Mouse (Mus musculus) hindbrain, postnatal 0 days (tissue): ENCODE measurements around the gene Kif18a. TPM values are rescaled to one million over a fixed set of nuclear protein-coding genes. Genes with fewer than 3 reads are reported as not detected.

Experiments
- ATAC-seq: fragments of 200-750 bp; cut with Nextera tagmentation; 2 replicates; pipeline ENCODE4 v1.8.0; 2017; ENCODE audit warnings: mild to moderate bottlenecking, moderate TSS enrichment, moderate library complexity
- DNase-seq: peaks from one replicate; pipeline ENCODE4 v3.0.0-alpha.2; 2015; ENCODE audit warnings: low spot score
- H3K27ac ChIP-seq: fragments of 300-500 bp; sonication (generic); 2 replicates; pipeline ENCODE4 v1.5.1; 2014; ENCODE audit warnings: mild to moderate bottlenecking
- H3K27me3 ChIP-seq: fragments of 300-500 bp; sonication (generic); 2 replicates; pipeline ENCODE4 v1.6.1; 2014; ENCODE audit warnings: low read length, mixed read lengths; ENCODE audit not compliant: insufficient read depth
- H3K36me3 ChIP-seq: fragments of 300-500 bp; sonication (generic); 2 replicates; pipeline ENCODE4 v1.6.1; 2014; ENCODE audit warnings: low read length, mixed read lengths; ENCODE audit not compliant: insufficient read depth
- H3K4me1 ChIP-seq: fragments of 300-500 bp; sonication (generic); 2 replicates; pipeline ENCODE4 v1.6.1; 2014; ENCODE audit warnings: antibody characterized with exemption, low read length, mixed read lengths; ENCODE audit not compliant: insufficient read depth
- H3K4me2 ChIP-seq: fragments of 300-500 bp; sonication (generic); 2 replicates; pipeline ENCODE4 v1.6.1; 2014; ENCODE audit warnings: low read depth, mild to moderate bottlenecking, low read length, moderate library complexity, mixed read lengths
- H3K4me3 ChIP-seq: fragments of 300-500 bp; sonication (generic); 2 replicates; pipeline ENCODE4 v1.5.1; 2014; ENCODE audit warnings: low read length
- H3K9ac ChIP-seq: fragments of 300-500 bp; sonication (generic); replicated peaks from 2 replicates; pipeline ENCODE4 v1.6.1; 2014; ENCODE audit warnings: mild to moderate bottlenecking, low read length, moderate library complexity, mixed read lengths
- H3K9me3 ChIP-seq: fragments of 300-500 bp; sonication (generic); 2 replicates; pipeline ENCODE4 v1.6.1; 2016; ENCODE audit warnings: low read length, mixed read lengths
- CTCF ChIP-seq: IDR thresholded peaks from 2 replicates; pipeline ENCODE4 v1.5.1; 2016; ENCODE audit warnings: antibody characterized with exemption, control low read depth, low read depth
- WGBS: fragments of 180-500 bp; shearing (Covaris S2); extraction: QIAGEN DNeasy Blood & Tissue Kit; methylation state at CpG from one replicate; pipeline ENCODE4 v1.1.7; 2014; 5-methylcytosine and 5-hydroxymethylcytosine counted together
- polyA plus RNA-seq: library from polyadenylated mRNA; unstranded; fragments of >200 nt; fragmentation: Nextera tagmentation; extraction: Ambion mirVana; gene quantifications from 2 replicates; pipeline ENCODE4 v1.2.1, GENCODE M21; 2015
- total RNA-seq: library from RNA; depleted of rRNA; stranded (reverse); fragments of >200 nt; gene quantifications from 2 replicates; pipeline ENCODE4 v1.2.3, GENCODE M21; 2014

Gene Kif18a
- total and polyA plus RNA-seq, 2 experiments from 2014 or later = 3.0 to 3.5 TPM

DNA sequence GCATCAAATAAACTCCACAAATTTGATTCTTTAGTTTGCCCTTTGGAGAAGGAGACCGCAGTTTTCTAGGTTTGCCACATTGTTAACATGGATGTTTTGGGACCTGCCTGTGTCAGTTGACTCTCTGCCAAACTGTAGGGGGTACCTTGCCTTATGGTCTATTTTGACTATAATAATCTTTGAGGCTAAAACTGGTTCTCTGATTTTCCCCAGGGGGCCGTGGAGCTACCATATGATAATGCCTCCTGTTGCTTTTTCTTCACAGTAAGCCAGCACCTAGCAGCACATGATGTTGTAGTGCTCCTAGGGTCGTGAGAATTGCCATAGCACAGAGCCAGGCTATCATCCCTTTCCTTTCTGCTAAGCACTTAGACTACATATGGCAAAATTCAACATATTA is 21.7 kb downstream of the Kif18a start:
- Histone ChIP-seq H3K36me3 (no peaks in the 10 kb centered on the region), H3K9me3 (no peaks in the 10 kb centered on the region), H3K4me3 (no peak overlapping the region), H3K4me2 (no peak overlapping the region), H3K27ac (no peak overlapping the region), H3K4me1 (no peaks in the 10 kb centered on the region), H3K27me3 (no peaks in the 10 kb centered on the region), H3K9ac (no peak overlapping the region)
- TF ChIP-seq CTCF = no peak
- ATAC-seq (no peak), DNase-seq (no peak)
- 84% methylated on average over 3 of the region's 3 CpGs for WGBS

DNA sequence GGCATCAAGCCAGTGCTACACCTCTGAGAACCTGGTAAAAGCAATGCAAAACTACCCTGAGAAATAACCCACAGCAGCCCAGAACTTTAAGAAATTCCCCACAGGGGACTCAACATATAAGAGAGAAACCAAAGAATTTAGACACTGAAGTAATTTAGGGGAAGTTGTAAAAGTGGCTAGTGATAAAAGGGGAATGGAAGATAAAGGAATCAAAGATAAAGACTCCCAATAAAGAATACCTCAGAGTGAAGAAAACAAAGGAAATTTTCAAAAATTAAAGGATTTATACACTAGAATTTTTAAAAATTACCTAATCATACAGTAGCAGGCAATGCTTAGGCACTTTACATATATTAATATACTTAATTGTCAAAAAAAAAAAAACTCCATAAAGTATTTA is 23.1 kb downstream of the Kif18a start:
- no peaks in the 10 kb centered on the region for H3K4me1 ChIP-seq
- no peaks in the 10 kb centered on the region for H3K9me3 ChIP-seq
- no peak overlapping the region for H3K27ac ChIP-seq
- H3K36me3 ChIP-seq = no peaks in the 10 kb centered on the region
- ATAC-seq = no peak
- H3K4me3 ChIP-seq = no peak overlapping the region
- H3K27me3 ChIP-seq = no peaks in the 10 kb centered on the region
- H3K4me2 ChIP-seq = no peak overlapping the region
- TF ChIP-seq CTCF = no peak
- no peak overlapping the region for H3K9ac ChIP-seq
- DNase-seq = no peak

DNA sequence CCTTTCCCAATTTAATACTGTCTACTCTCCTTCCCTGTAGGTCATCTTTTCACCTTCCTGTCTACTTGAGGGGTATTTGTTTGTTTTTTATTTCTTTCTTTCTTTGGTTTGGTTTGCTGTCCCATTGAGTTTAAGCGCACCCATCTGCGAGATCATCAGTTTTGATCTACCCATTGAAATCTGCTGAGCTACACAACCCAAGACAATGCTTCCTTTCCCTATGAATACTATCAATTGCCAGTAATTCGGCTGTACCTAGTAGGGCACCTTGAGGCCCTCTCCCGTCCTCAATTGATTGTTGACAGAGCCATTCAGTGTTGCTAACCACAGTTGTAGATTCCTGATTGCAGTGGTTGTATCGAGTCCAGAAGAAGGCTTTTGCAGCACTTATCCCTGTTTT is 30.8 kb downstream of the Kif18a start:
- DNase-seq = no peak
- ATAC-seq = no peak
- no peak overlapping the region for H3K9ac ChIP-seq
- no peak overlapping the region for H3K27ac ChIP-seq
- H3K4me1 ChIP-seq = no peaks in the 10 kb centered on the region
- no peak for TF ChIP-seq CTCF
- H3K4me3 ChIP-seq = no peak overlapping the region
- H3K36me3 ChIP-seq = no peaks in the 10 kb centered on the region
- H3K27me3 ChIP-seq = no peaks in the 10 kb centered on the region
- WGBS = 97% methylated on average over 5 of the region's 5 CpGs
- no peak overlapping the region for H3K4me2 ChIP-seq
- no peaks in the 10 kb centered on the region for H3K9me3 ChIP-seq

DNA sequence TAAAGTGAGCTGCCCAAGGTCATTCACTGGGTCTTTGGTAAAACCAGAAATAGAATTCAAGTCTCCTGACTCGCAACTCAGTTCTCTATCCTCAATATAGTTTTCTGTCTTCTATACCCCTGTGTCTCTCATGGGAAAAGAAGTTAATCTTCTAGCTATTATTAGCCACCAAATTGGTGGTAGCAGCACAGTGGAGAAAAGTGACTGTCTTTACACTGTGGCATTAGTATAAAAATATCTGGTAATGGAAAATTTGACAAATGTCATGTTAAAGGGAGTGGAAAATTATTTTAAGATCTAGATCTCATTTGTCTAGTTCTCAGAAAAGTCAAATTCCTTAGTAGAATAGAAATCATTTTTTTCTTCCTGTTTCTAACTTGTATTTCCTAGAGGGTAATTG is 51.3 kb downstream of the Kif18a start:
- Histone ChIP-seq H3K27me3 (no peaks in the 10 kb centered on the region), H3K4me1 (no peaks in the 10 kb centered on the region), H3K9me3 (no peaks in the 10 kb centered on the region), H3K4me3 (no peak overlapping the region), H3K36me3 (no peaks in the 10 kb centered on the region), H3K27ac (no peak overlapping the region), H3K9ac (no peak overlapping the region), H3K4me2 (no peak overlapping the region)
- ATAC-seq (no peak), DNase-seq (no peak)
- 82% methylated on average over 1 of the region's 1 CpGs for WGBS
- TF ChIP-seq CTCF = no peak

DNA sequence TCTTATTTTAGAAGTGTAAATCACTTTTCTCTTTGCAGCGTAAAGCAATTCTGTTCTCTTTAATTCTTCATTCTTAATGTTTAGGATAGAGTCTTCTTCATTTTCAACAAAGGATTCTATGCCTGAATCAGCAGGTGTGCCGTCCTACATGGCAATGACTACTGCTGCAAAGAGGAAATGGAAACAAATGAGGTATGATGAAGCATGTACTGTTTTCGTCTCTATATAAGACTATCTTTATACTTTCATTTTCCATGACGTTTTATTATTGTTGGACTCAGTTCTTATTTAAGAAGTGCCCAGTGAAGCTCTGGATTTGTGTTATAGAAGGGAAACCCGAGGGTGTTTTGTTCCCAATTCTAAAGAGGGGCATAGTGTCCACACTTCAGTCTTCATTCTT is 53.7 kb downstream of the Kif18a start:
- no peak for TF ChIP-seq CTCF
- no peak overlapping the region for H3K4me3 ChIP-seq
- DNase-seq = no peak
- 96% methylated on average over 5 of the region's 5 CpGs for WGBS
- no peaks in the 10 kb centered on the region for H3K9me3 ChIP-seq
- no peak overlapping the region for H3K4me2 ChIP-seq
- H3K27me3 ChIP-seq = no peaks in the 10 kb centered on the region
- H3K36me3 ChIP-seq = no peaks in the 10 kb centered on the region
- no peaks in the 10 kb centered on the region for H3K4me1 ChIP-seq
- no peak overlapping the region for H3K9ac ChIP-seq
- no peak for ATAC-seq
- H3K27ac ChIP-seq = no peak overlapping the region

DNA sequence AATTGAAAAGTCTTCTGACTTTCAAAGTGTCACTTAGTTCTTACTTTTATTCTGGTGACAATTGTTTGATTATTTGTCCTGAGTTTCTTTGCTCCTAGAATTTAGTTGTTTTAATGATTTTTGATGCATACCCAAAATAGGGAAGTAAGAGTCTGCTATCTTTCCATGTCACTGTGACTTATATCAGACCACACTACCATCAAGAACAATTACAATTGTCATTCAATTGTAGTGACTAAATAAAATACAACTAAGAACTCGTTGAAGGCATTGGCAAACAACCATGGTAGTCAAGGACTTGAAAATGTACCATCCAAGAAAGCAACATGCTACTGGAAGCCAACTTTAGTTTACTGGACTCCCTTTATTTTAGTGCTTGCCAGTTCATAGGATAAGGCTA is 55.2 kb downstream of the Kif18a start:
- Histone ChIP-seq H3K27me3 (no peaks in the 10 kb centered on the region), H3K4me3 (no peak overlapping the region), H3K36me3 (no peaks in the 10 kb centered on the region), H3K4me1 (no peaks in the 10 kb centered on the region), H3K4me2 (no peak overlapping the region), H3K27ac (no peak overlapping the region), H3K9ac (no peak overlapping the region), H3K9me3 (no peaks in the 10 kb centered on the region)
- no peak for TF ChIP-seq CTCF
- no peak for ATAC-seq
- DNase-seq = no peak
- WGBS = 89% methylated on average over 1 of the region's 1 CpGs

DNA sequence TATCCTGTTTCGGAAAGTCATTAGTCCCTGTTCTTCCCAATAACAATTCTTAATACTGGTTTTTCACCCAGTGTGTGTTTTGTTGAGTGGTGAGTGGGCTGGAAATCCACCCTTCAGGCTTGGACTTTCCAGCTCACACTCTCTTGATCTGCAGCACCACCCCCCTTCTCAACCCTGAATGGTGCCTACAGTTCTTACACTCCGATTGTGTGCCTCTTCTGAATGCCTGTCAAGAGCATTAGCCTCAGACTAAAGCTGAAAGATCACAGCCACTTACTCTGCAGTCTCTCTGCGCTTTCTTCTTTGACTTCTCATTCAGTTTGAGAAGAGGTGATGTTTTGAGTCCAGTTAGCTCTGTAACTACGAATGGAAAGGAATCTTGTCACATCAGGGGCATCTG is 64.8 kb downstream of the Kif18a start:
- TF ChIP-seq CTCF = no peak
- no peaks in the 10 kb centered on the region for H3K27me3 ChIP-seq
- H3K27ac ChIP-seq = no peak overlapping the region
- H3K4me2 ChIP-seq = no peak overlapping the region
- H3K4me1 ChIP-seq = no peaks in the 10 kb centered on the region
- H3K9ac ChIP-seq = no peak overlapping the region
- WGBS = 73% methylated on average over 4 of the region's 4 CpGs
- H3K4me3 ChIP-seq = no peak overlapping the region
- no peak for ATAC-seq
- no peak for DNase-seq
- H3K36me3 ChIP-seq = no peaks in the 10 kb centered on the region
- no peaks in the 10 kb centered on the region for H3K9me3 ChIP-seq
